Mouse (Mus musculus) forebrain, embryonic 12.5 days (tissue): Measurements from ENCODE around the gene Ctsw. TPM values are rescaled to one million over a fixed set of nuclear protein-coding genes. Genes with fewer than 3 reads are reported as not detected.

Experiments
- ATAC-seq: fragments of 200-750 bp; cut with Nextera tagmentation; 2 replicates; pipeline ENCODE4 v1.8.0; 2017; ENCODE audit warnings: moderate TSS enrichment; ENCODE audit not compliant: low FRiP score
- H3K27ac ChIP-seq: fragments of 300-500 bp; sonication (generic); 2 replicates; pipeline ENCODE4 v1.5.1; 2016; ENCODE audit warnings: mild to moderate bottlenecking
- H3K27me3 ChIP-seq: fragments of 300-500 bp; sonication (generic); 2 replicates; pipeline ENCODE4 v1.6.1; 2016; ENCODE audit warnings: mild to moderate bottlenecking
- H3K36me3 ChIP-seq: fragments of 300-500 bp; sonication (generic); replicated peaks from 2 replicates; pipeline ENCODE4 v1.6.1; 2016; ENCODE audit warnings: mild to moderate bottlenecking
- H3K4me1 ChIP-seq: fragments of 300-500 bp; sonication (generic); 2 replicates; pipeline ENCODE4 v1.6.1; 2016
- H3K4me2 ChIP-seq: fragments of 300-500 bp; sonication (generic); 2 replicates; pipeline ENCODE4 v1.6.1; 2016; ENCODE audit warnings: mild to moderate bottlenecking, moderate library complexity
- H3K4me3 ChIP-seq: fragments of 300-500 bp; sonication (generic); replicated peaks from 2 replicates; pipeline ENCODE4 v1.5.1; 2016; ENCODE audit warnings: mild to moderate bottlenecking
- H3K9ac ChIP-seq: fragments of 300-500 bp; sonication (generic); 2 replicates; pipeline ENCODE4 v1.6.1; 2016; ENCODE audit warnings: mild to moderate bottlenecking
- H3K9me3 ChIP-seq: fragments of 300-500 bp; sonication (generic); 2 replicates; pipeline ENCODE4 v1.6.1; 2016
- WGBS: fragments of 180-500 bp; shearing (Covaris S2); methylation state at CpG from one replicate; pipeline ENCODE4 v1.1.7; 2016; 5-methylcytosine and 5-hydroxymethylcytosine counted together
- polyA plus RNA-seq: library from polyadenylated mRNA; unstranded; fragments of >200 nt; fragmentation: Nextera tagmentation; extraction: Ambion mirVana; gene quantifications from 2 replicates; pipeline ENCODE4 v1.2.1, GENCODE M21; 2016

The Ctsw gene
- polyA plus RNA-seq, 1 experiment from 2014 or later, result 3.1 TPM

GRCm38 (mm10) chr19:5485821-5486220, 17.5 kb upstream of the Ctsw start:
- no peak overlapping the region for H3K4me3 ChIP-seq
- H3K9me3 ChIP-seq, result no peaks in the 10 kb centered on the region
- peaks cover 29% of the 10 kb centered on the region for H3K4me1 ChIP-seq
- ATAC-seq, result no peak
- H3K27me3 ChIP-seq, result no peaks in the 10 kb centered on the region
- 92% methylated on average over 7 of the region's 7 CpGs for WGBS
- H3K27ac ChIP-seq, result no peak overlapping the region
- H3K4me2 ChIP-seq, result no peak overlapping the region
- peaks cover 52% of the 10 kb centered on the region for H3K36me3 ChIP-seq
- H3K9ac ChIP-seq, result no peak overlapping the region

GRCm38 (mm10) chr19:5485371-5485770, 17.1 kb upstream of the Ctsw start:
- Histone ChIP-seq H3K9me3 (no peaks in the 10 kb centered on the region), H3K4me2 (no peak overlapping the region), H3K27ac (no peak overlapping the region), H3K36me3 (peaks cover 52% of the 10 kb centered on the region), H3K27me3 (no peaks in the 10 kb centered on the region), H3K4me1 (peaks cover 29% of the 10 kb centered on the region), H3K4me3 (no peak overlapping the region), H3K9ac (no peak overlapping the region)
- WGBS, result 92% methylated on average over 8 of the region's 8 CpGs
- no peak for ATAC-seq

- no peak overlapping the region for H3K4me2 ChIP-seq
- ATAC-seq, result no peak
- no peak overlapping the region for H3K9ac ChIP-seq
- no peak overlapping the region for H3K27ac ChIP-seq
- H3K27me3 ChIP-seq, result no peaks in the 10 kb centered on the region
- peaks cover 25% of the 10 kb centered on the region for H3K4me1 ChIP-seq
- peaks cover 52% of the 10 kb centered on the region for H3K36me3 ChIP-seq
- 89% methylated on average over 5 of the region's 5 CpGs for WGBS
- no peak overlapping the region for H3K4me3 ChIP-seq
- H3K9me3 ChIP-seq, result no peaks in the 10 kb centered on the region
Measured at GRCm38 (mm10) chr19:5484496-5484895, 16.2 kb upstream of the Ctsw start.

GRCm38 (mm10) chr19:5483386-5484359, 15.4 kb upstream of the Ctsw start:
- Histone ChIP-seq H3K9me3 (no peaks in the 10 kb centered on the region), H3K9ac (no peak overlapping the region), H3K4me3 (no peak overlapping the region), H3K36me3 (peaks cover 52% of the 10 kb centered on the region), H3K4me2 (no peak overlapping the region), H3K27ac (no peak overlapping the region), H3K4me1 (peaks cover 21% of the 10 kb centered on the region), H3K27me3 (no peaks in the 10 kb centered on the region)
- ATAC-seq, result no peak
- WGBS, result 95% methylated on average over 19 of the region's 19 CpGs

GRCm38 (mm10) chr19:5481398-5481797, 13.1 kb upstream of the Ctsw start:
- no peak for ATAC-seq
- H3K4me1 ChIP-seq, result peaks cover 2% of the 10 kb centered on the region; the same call in 1 of the 2 replicates
- WGBS, result 93% methylated on average over 10 of the region's 10 CpGs
- H3K9me3 ChIP-seq, result no peaks in the 10 kb centered on the region
- H3K27ac ChIP-seq, result no peak overlapping the region
- no peaks in the 10 kb centered on the region for H3K27me3 ChIP-seq
- no peak overlapping the region for H3K4me2 ChIP-seq
- peaks cover 52% of the 10 kb centered on the region for H3K36me3 ChIP-seq
- no peak overlapping the region for H3K4me3 ChIP-seq
- H3K9ac ChIP-seq, result no peak overlapping the region

- Histone ChIP-seq H3K4me3 (no peak overlapping the region), H3K9me3 (no peaks in the 10 kb centered on the region), H3K4me2 (no peak overlapping the region), H3K27ac (no peak overlapping the region), H3K36me3 (peaks cover 39% of the 10 kb centered on the region), H3K4me1 (peaks cover 11% of the 10 kb centered on the region), H3K9ac (no peak overlapping the region), H3K27me3 (no peaks in the 10 kb centered on the region)
- no peak for ATAC-seq
- WGBS, result 92% methylated on average over 10 of the region's 10 CpGs
Measured at GRCm38 (mm10) chr19:5480016-5480415, 11.7 kb upstream of the Ctsw start.

GRCm38 (mm10) chr19:5477668-5478300, 9.5 kb upstream of the Ctsw start:
- Histone ChIP-seq H3K27ac (no peak overlapping the region), H3K4me2 (no peak overlapping the region; the same call in 1 of the 2 replicates), H3K27me3 (no peaks in the 10 kb centered on the region), H3K4me1 (peaks cover 26% of the 10 kb centered on the region), H3K9me3 (no peaks in the 10 kb centered on the region), H3K9ac (no peak overlapping the region), H3K36me3 (peaks cover 17% of the 10 kb centered on the region), H3K4me3 (no peak overlapping the region)
- WGBS, result 89% methylated on average over 18 of the region's 18 CpGs
- no peak for ATAC-seq

- no peaks in the 10 kb centered on the region for H3K27me3 ChIP-seq
- peaks cover 11% of the 10 kb centered on the region for H3K36me3 ChIP-seq
- no peaks in the 10 kb centered on the region for H3K9me3 ChIP-seq
- H3K4me1 ChIP-seq, result peaks cover 26% of the 10 kb centered on the region
- no peak overlapping the region for H3K4me3 ChIP-seq
- no peak overlapping the region for H3K9ac ChIP-seq
- H3K27ac ChIP-seq, result no peak overlapping the region
- 88% methylated on average over 10 of the region's 10 CpGs for WGBS
- H3K4me2 ChIP-seq, result no peak overlapping the region
- no peak for ATAC-seq
Measured at GRCm38 (mm10) chr19:5477004-5477667, 8.8 kb upstream of the Ctsw start.

- Histone ChIP-seq H3K36me3 (no peaks in the 10 kb centered on the region; the same call in 1 of the 2 replicates), H3K9me3 (no peaks in the 10 kb centered on the region), H3K4me3 (peak overlapping the region; percentile 65), H3K4me1 (peaks cover 31% of the 10 kb centered on the region), H3K4me2 (peak overlapping the region; percentile 97), H3K27ac (0 out of 2 replicates have a peak overlapping the region, but pooled peaks have one; percentile 66), H3K9ac (peak overlapping the region; percentile 82), H3K27me3 (no peaks in the 10 kb centered on the region)
- ATAC-seq, result no peak
- WGBS, result 26% methylated on average over 13 of the region's 13 CpGs
Measured at GRCm38 (mm10) chr19:5475069-5475714, 6.9 kb upstream of the Ctsw start.

- H3K9ac ChIP-seq, result peak overlapping the region; percentile 82
- H3K36me3 ChIP-seq, result no peaks in the 10 kb centered on the region
- no peaks in the 10 kb centered on the region for H3K27me3 ChIP-seq
- peak overlapping the region; percentile 97 for H3K4me2 ChIP-seq
- ATAC-seq, result peak; percentile 72
- WGBS, result 1% methylated on average over 59 of the region's 68 CpGs
- no peaks in the 10 kb centered on the region for H3K9me3 ChIP-seq
- peak overlapping the region; percentile 65 for H3K4me3 ChIP-seq
- peak overlapping the region; percentile 66; the same call in 1 of the 2 replicates for H3K27ac ChIP-seq
- H3K4me1 ChIP-seq, result peaks cover 31% of the 10 kb centered on the region
Measured at GRCm38 (mm10) chr19:5474281-5475068, 6.2 kb upstream of the Ctsw start.

- peak within 1 kb of the TSS; percentile 65 for H3K4me3 ChIP-seq
- peak within 1 kb of the TSS; percentile 66; the same call in 1 of the 2 replicates for H3K27ac ChIP-seq
- H3K4me2 ChIP-seq, result peak within 1 kb of the TSS; percentile 97
- peak within 1 kb of the TSS; percentile 82 for H3K9ac ChIP-seq
- peak; percentile 64 for ATAC-seq
- 2% methylated on average over 22 of the region's 22 CpGs for WGBS
- H3K9me3 ChIP-seq, result no peaks in the 10 kb centered on the region
- H3K27me3 ChIP-seq, result no peaks in the 10 kb centered on the region
- H3K36me3 ChIP-seq, result no peaks in the 10 kb centered on the region
- peaks cover 31% of the 10 kb centered on the region for H3K4me1 ChIP-seq
Measured at GRCm38 (mm10) chr19:5473720-5474119, 5.4 kb upstream of the Ctsw start, which contains the start of gene Efemp2. Gene Efemp2 (plus strand): TSS chr19:5473954.
